Mouse (Mus musculus): ENCODE measurements around the gene Gm20532.

DNA sequence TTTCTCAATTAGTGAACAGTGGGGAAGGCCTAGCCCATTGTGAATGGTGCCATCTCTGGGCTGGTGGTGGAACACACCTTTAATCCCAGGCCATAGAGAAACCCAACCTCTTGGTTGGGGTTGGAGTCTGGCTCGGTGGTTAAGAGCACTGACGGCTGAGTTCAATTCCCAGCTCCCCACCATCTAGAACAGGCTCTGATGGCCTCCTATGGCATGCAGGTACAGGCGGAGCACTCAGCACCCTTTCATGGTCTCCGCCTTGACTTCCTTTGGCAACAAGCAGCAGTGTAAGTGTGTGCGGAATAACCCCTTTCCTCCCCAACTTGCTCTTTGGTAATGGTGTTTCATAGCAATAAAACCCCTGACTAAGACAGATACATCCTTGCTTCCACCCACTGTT, 52.1 kb downstream of the Gm20532 start:
- TF ChIP-seq POLR2A (IDR thresholded peaks at IDR 0.05; ENCODE audit: borderline replicate concordance, extremely low read depth, insufficient read depth, insufficient read length, poor library complexity, severe bottlenecking), result no peak
- no peak for TF ChIP-seq CTCF (IDR thresholded peaks at IDR 0.05; ENCODE audit: borderline replicate concordance, extremely low read depth, insufficient read depth, insufficient read length)

Measured in brain, embryonic 14.5 days (tissue).